Mouse (Mus musculus) neural tube, embryonic 14.5 days (tissue): ENCODE measurements around the gene Otud7b. TPM values are rescaled to one million over a fixed set of nuclear protein-coding genes. Genes with fewer than 3 reads are reported as not detected.

ENCODE experiments used
- ATAC-seq: fragments of 200-750 bp; cut with Nextera tagmentation; 2 replicates; pipeline ENCODE4 v1.8.0; 2017; ENCODE audit warnings: low read depth, mild to moderate bottlenecking, moderate TSS enrichment, moderate library complexity
- H3K27ac ChIP-seq: fragments of 300-500 bp; sonication (generic); 2 replicates; pipeline ENCODE4 v1.5.1; 2014; ENCODE audit warnings: low read depth, mild to moderate bottlenecking, control low read depth, low read length, moderate library complexity, mixed read lengths
- H3K27me3 ChIP-seq: fragments of 300-500 bp; sonication (generic); 2 replicates; pipeline ENCODE4 v1.6.1; 2014; ENCODE audit warnings: low read length; ENCODE audit not compliant: control insufficient read depth, insufficient read depth
- H3K36me3 ChIP-seq: fragments of 300-500 bp; sonication (generic); 2 replicates; pipeline ENCODE4 v1.6.1; 2014; ENCODE audit warnings: low read length, mixed read lengths; ENCODE audit not compliant: control insufficient read depth, insufficient read depth
- H3K4me1 ChIP-seq: fragments of 300-500 bp; sonication (generic); 2 replicates; pipeline ENCODE4 v1.6.1; 2014; ENCODE audit warnings: low read length; ENCODE audit not compliant: control insufficient read depth, insufficient read depth
- H3K4me2 ChIP-seq: fragments of 300-500 bp; sonication (generic); 2 replicates; pipeline ENCODE4 v1.6.1; 2014; ENCODE audit warnings: mild to moderate bottlenecking, low read depth, low read length, control low read depth
- H3K4me3 ChIP-seq: fragments of 300-500 bp; sonication (generic); 2 replicates; pipeline ENCODE4 v1.5.1; 2014; ENCODE audit warnings: low read depth, low read length, control low read depth, mixed read lengths
- H3K9ac ChIP-seq: fragments of 300-500 bp; sonication (generic); replicated peaks from 2 replicates; pipeline ENCODE4 v1.6.1; 2014; ENCODE audit warnings: low read depth, mild to moderate bottlenecking, control low read depth, low read length, mixed read lengths
- H3K9me3 ChIP-seq: fragments of 300-500 bp; sonication (generic); 2 replicates; pipeline ENCODE4 v1.6.1; 2016; ENCODE audit warnings: low read length; ENCODE audit not compliant: control insufficient read depth
- WGBS: fragments of 180-500 bp; shearing (Covaris S2); extraction: QIAGEN DNeasy Blood & Tissue Kit; methylation state at CpG from one replicate; pipeline ENCODE4 v1.1.7; 2014; 5-methylcytosine and 5-hydroxymethylcytosine counted together
- polyA plus RNA-seq: library from polyadenylated mRNA; unstranded; fragments of >200 nt; fragmentation: Nextera tagmentation; extraction: Ambion mirVana; gene quantifications from 2 replicates; pipeline ENCODE4 v1.2.1, GENCODE M21; 2014

Otud7b gene
- polyA plus RNA-seq, result 4.6 and 8.3 TPM in 2 replicates

- Histone ChIP-seq H3K4me3 (peak within 1 kb of the TSS; percentile 90), H3K27ac (peak within 1 kb of the TSS; percentile 63; the same call in 1 of the 2 replicates), H3K4me2 (peak within 1 kb of the TSS; percentile 83), H3K27me3 (no peaks in the 10 kb centered on the region), H3K4me1 (peaks cover 14% of the 10 kb centered on the region; the same call in 1 of the 2 replicates), H3K9ac (peak within 1 kb of the TSS; percentile 88), H3K36me3 (no peaks in the 10 kb centered on the region), H3K9me3 (no peaks in the 10 kb centered on the region)
- under 1% methylated on average over 76 of the region's 84 CpGs for WGBS
- ATAC-seq, result peak; percentile 87
Observed at GRCm38 (mm10) chr3:96104261-96105065, at the start of gene Otud7b. Gene Otud7b, plus strand, starts transcription at chr3:96104527.

GRCm38 (mm10) chr3:96055294-96055693 is 49.0 kb upstream of the Otud7b start:
- Histone ChIP-seq H3K4me1 (0 out of 2 replicates have a peak, but pooled peaks cover 7% of the 10 kb centered on the region), H3K27ac (no peak overlapping the region), H3K27me3 (no peaks in the 10 kb centered on the region), H3K4me2 (no peak overlapping the region), H3K36me3 (peaks cover 7% of the 10 kb centered on the region; the same call in 1 of the 2 replicates), H3K9me3 (no peaks in the 10 kb centered on the region), H3K4me3 (no peak overlapping the region), H3K9ac (no peak overlapping the region)
- 86% methylated on average over 6 of the region's 6 CpGs for WGBS
- ATAC-seq, result no peak

GRCm38 (mm10) chr3:96056031-96056430 is 48.3 kb upstream of the Otud7b start:
- no peaks in the 10 kb centered on the region for H3K27me3 ChIP-seq
- 0 out of 2 replicates have a peak, but pooled peaks cover 7% of the 10 kb centered on the region for H3K4me1 ChIP-seq
- no peaks in the 10 kb centered on the region for H3K9me3 ChIP-seq
- no peak overlapping the region for H3K27ac ChIP-seq
- peaks cover 7% of the 10 kb centered on the region; the same call in 1 of the 2 replicates for H3K36me3 ChIP-seq
- no peak for ATAC-seq
- WGBS, result 88% methylated on average over 4 of the region's 4 CpGs
- no peak overlapping the region for H3K9ac ChIP-seq
- H3K4me2 ChIP-seq, result no peak overlapping the region
- H3K4me3 ChIP-seq, result no peak overlapping the region

- Histone ChIP-seq H3K27ac (peak overlapping the region; percentile 90), H3K4me3 (peak overlapping the region; percentile 55), H3K4me1 (0 out of 2 replicates have a peak, but pooled peaks cover 7% of the 10 kb centered on the region), H3K27me3 (no peaks in the 10 kb centered on the region), H3K36me3 (peaks cover 3% of the 10 kb centered on the region; the same call in 1 of the 2 replicates), H3K4me2 (peak overlapping the region; percentile 67), H3K9me3 (no peaks in the 10 kb centered on the region), H3K9ac (peak overlapping the region; percentile 69)
- WGBS, result under 1% methylated on average over 26 of the region's 26 CpGs
- peak; percentile 97 for ATAC-seq
Observed at GRCm38 (mm10) chr3:96057747-96058204, 46.6 kb upstream of the Otud7b start.

GRCm38 (mm10) chr3:96058231-96058896 is 46.0 kb upstream of the Otud7b start, which contains the start of gene Vps45:
Gene Vps45, minus strand, starts transcription at chr3:96058466.
- H3K4me3 ChIP-seq, result peak within 1 kb of the TSS; percentile 55
- peak within 1 kb of the TSS; percentile 67 for H3K4me2 ChIP-seq
- H3K36me3 ChIP-seq, result no peaks in the 10 kb centered on the region
- H3K4me1 ChIP-seq, result 0 out of 2 replicates have a peak, but pooled peaks cover 7% of the 10 kb centered on the region
- WGBS, result 2% methylated on average over 18 of the region's 18 CpGs
- H3K9me3 ChIP-seq, result no peaks in the 10 kb centered on the region
- peak; percentile 81 for ATAC-seq
- H3K27ac ChIP-seq, result peak within 1 kb of the TSS; percentile 90
- H3K9ac ChIP-seq, result peak within 1 kb of the TSS; percentile 69
- H3K27me3 ChIP-seq, result no peaks in the 10 kb centered on the region

GRCm38 (mm10) chr3:96060146-96060545 is 44.2 kb upstream of the Otud7b start:
- H3K4me3 ChIP-seq, result no peak overlapping the region
- ATAC-seq, result no peak
- WGBS, result 91% methylated on average over 1 of the region's 1 CpGs
- H3K4me2 ChIP-seq, result no peak overlapping the region
- no peak overlapping the region for H3K27ac ChIP-seq
- H3K4me1 ChIP-seq, result 0 out of 2 replicates have a peak, but pooled peaks cover 7% of the 10 kb centered on the region
- H3K9me3 ChIP-seq, result no peaks in the 10 kb centered on the region
- H3K36me3 ChIP-seq, result no peaks in the 10 kb centered on the region
- no peaks in the 10 kb centered on the region for H3K27me3 ChIP-seq
- H3K9ac ChIP-seq, result no peak overlapping the region

- WGBS, result 79% methylated on average over 2 of the region's 2 CpGs
- H3K9me3 ChIP-seq, result no peaks in the 10 kb centered on the region
- H3K27ac ChIP-seq, result no peak overlapping the region
- H3K4me2 ChIP-seq, result no peak overlapping the region
- no peak overlapping the region for H3K4me3 ChIP-seq
- no peak for ATAC-seq
- no peaks in the 10 kb centered on the region for H3K36me3 ChIP-seq
- H3K4me1 ChIP-seq, result no peaks in the 10 kb centered on the region
- H3K9ac ChIP-seq, result no peak overlapping the region
- H3K27me3 ChIP-seq, result no peaks in the 10 kb centered on the region
Observed at GRCm38 (mm10) chr3:96063299-96063698, 41.0 kb upstream of the Otud7b start.

- Histone ChIP-seq H3K27me3 (no peaks in the 10 kb centered on the region), H3K9me3 (no peaks in the 10 kb centered on the region), H3K36me3 (no peaks in the 10 kb centered on the region), H3K27ac (no peak overlapping the region), H3K4me1 (no peaks in the 10 kb centered on the region), H3K4me2 (no peak overlapping the region), H3K4me3 (no peak overlapping the region), H3K9ac (no peak overlapping the region)
- WGBS, result 89% methylated on average over 3 of the region's 3 CpGs
- ATAC-seq, result no peak
Observed at GRCm38 (mm10) chr3:96064217-96064616, 40.1 kb upstream of the Otud7b start.
